Mouse (Mus musculus): ENCODE measurements at regions not wholly inside any gene's neighbourhood (a gene's known extent, or its start where the extent isn't known, plus 50 kb on each side); places are given as distances from the start of the nearest gene placed in this dataset.

DNA sequence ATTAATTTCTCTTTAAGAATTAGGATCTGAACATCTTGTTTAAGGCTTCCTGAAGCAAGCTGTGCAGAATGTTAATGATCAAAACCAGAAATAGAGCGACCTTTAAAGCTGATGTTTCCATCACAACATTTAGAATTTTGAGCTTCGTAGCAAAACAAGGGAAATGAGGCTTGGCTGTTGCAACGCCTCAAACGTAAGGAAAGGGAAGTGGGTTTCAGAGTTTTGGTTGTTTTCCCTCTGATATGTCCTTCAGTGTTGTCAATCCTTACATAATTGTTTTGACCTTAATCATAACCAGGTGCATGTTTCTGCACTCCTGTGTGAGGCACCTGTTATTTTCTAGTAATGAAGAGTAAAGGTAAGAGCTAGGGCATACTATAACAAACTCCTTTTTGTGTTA is 445.3 kb downstream of the Bckdhb start:
- ATAC-seq (ENCODE audit: low FRiP score): no peak
- no peak for DNase-seq (ENCODE audit: low spot score)
- H3K4me3 ChIP-seq (replicated peaks; ENCODE audit: low read length): no peak overlapping the region
- 74% methylated on average over 4 of the region's 4 CpGs for whole genome bisulfite sequencing
- no peak overlapping the region for H3K9ac ChIP-seq
- no peaks in the 10 kb centered on the region for H3K9me3 ChIP-seq (ENCODE audit: control insufficient read depth, low read length)
- no peak overlapping the region for H3K27ac ChIP-seq
- no peaks in the 10 kb centered on the region for H3K36me3 ChIP-seq (replicated peaks; ENCODE audit: control insufficient read depth, insufficient read depth)
- no peaks in the 10 kb centered on the region for H3K27me3 ChIP-seq (ENCODE audit: control insufficient read depth, insufficient read depth, low read length)
- no peaks in the 10 kb centered on the region for H3K4me1 ChIP-seq (replicated peaks; ENCODE audit: control insufficient read depth, insufficient read depth, low read length)
- H3K4me2 ChIP-seq (replicated peaks): no peak overlapping the region

DNA sequence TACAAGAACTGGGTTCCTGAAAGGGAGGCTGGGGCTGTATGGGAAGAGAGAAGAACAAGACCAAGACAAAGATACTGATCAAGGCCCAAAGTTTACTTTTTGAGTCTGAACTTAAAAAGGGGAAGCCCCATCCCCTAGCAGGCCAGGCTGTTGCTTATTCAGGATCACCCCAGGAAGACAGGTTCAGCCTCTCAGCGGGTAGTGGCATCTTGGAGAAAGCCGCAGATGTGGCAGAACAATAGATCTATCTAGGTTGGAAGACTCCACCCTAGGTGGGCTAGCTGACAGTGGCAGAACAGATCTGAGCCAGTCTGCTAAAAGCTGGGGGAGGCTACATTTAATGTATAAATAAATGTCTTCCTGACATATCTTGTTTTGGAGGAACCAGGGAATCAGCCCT is 450.8 kb downstream of the Bckdhb start:
- DNase-seq (ENCODE audit: low spot score) (no peak), ATAC-seq (ENCODE audit: low FRiP score) (no peak)
- Histone ChIP-seq H3K27me3 (ENCODE audit: control insufficient read depth, insufficient read depth, low read length) (no peaks in the 10 kb centered on the region), H3K4me3 (replicated peaks; ENCODE audit: low read length) (no peak overlapping the region), H3K4me2 (replicated peaks) (no peak overlapping the region), H3K9me3 (ENCODE audit: control insufficient read depth, low read length) (no peaks in the 10 kb centered on the region), H3K9ac (no peak overlapping the region), H3K4me1 (replicated peaks; ENCODE audit: control insufficient read depth, insufficient read depth, low read length) (no peaks in the 10 kb centered on the region), H3K36me3 (replicated peaks; ENCODE audit: control insufficient read depth, insufficient read depth) (no peaks in the 10 kb centered on the region), H3K27ac (no peak overlapping the region)
- 30% methylated on average over 2 of the region's 2 CpGs for WGBS

DNA sequence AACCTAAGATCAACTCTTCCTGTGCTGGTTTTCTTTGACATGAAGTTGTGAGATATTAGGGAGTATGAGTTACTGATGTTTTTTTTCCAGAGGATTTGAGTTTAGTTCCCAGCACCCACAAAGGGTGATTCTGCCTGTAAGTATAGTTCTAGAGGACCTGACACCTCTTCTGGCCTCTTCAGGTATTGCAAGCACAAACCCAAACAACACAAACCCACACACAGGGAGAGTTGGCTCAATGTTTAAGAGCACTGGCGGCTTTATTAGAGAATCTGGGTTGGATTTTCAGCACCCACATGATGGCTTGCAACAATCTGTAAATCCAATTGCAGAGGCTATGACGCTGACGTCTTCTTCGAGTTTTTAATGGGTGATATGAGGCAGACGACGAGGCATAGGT is 451.7 kb downstream of the Bckdhb start:
- Histone ChIP-seq H3K4me3 (replicated peaks; ENCODE audit: low read length) (no peak overlapping the region), H3K9ac (no peak overlapping the region), H3K27me3 (ENCODE audit: control insufficient read depth, insufficient read depth, low read length) (no peaks in the 10 kb centered on the region), H3K4me1 (replicated peaks; ENCODE audit: control insufficient read depth, insufficient read depth, low read length) (no peaks in the 10 kb centered on the region), H3K27ac (no peak overlapping the region), H3K36me3 (replicated peaks; ENCODE audit: control insufficient read depth, insufficient read depth) (no peaks in the 10 kb centered on the region), H3K4me2 (replicated peaks) (no peak overlapping the region), H3K9me3 (ENCODE audit: control insufficient read depth, low read length) (0 out of 2 replicates have a peak, but pooled peaks cover under 1% of the 10 kb centered on the region)
- whole genome bisulfite sequencing: 93% methylated on average over 6 of the region's 6 CpGs
- ATAC-seq (ENCODE audit: low FRiP score) (no peak), DNase-seq (ENCODE audit: low spot score) (no peak)

DNA sequence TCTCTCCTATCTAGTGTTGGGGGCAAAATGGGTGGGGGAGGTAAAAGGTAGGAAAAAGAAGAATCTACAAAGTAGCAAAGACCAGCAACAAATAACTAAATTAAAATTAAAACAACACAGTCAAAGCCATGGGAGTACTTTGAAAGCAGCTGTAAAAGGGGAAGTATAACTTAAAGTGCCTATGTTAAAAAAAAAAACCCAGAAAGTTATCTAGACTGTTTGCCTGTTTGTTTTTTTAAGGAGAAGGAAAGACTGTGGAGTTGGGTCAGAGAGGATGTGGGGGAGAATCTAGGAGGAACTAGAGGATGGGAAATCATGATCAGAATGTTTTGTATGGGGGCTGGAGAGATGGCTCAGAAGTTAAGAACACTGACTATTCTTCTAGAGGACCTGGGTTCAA is 457.0 kb downstream of the Bckdhb start:
- Histone ChIP-seq H3K4me3 (replicated peaks; ENCODE audit: low read length) (no peak overlapping the region), H3K9me3 (ENCODE audit: control insufficient read depth, low read length) (0 out of 2 replicates have a peak, but pooled peaks cover 4% of the 10 kb centered on the region), H3K27me3 (ENCODE audit: control insufficient read depth, insufficient read depth, low read length) (no peaks in the 10 kb centered on the region), H3K36me3 (replicated peaks; ENCODE audit: control insufficient read depth, insufficient read depth) (no peaks in the 10 kb centered on the region), H3K4me2 (replicated peaks) (no peak overlapping the region), H3K27ac (no peak overlapping the region), H3K9ac (no peak overlapping the region), H3K4me1 (replicated peaks; ENCODE audit: control insufficient read depth, insufficient read depth, low read length) (no peaks in the 10 kb centered on the region)
- no peak for ATAC-seq (ENCODE audit: low FRiP score)
- no peak for DNase-seq (ENCODE audit: low spot score)

DNA sequence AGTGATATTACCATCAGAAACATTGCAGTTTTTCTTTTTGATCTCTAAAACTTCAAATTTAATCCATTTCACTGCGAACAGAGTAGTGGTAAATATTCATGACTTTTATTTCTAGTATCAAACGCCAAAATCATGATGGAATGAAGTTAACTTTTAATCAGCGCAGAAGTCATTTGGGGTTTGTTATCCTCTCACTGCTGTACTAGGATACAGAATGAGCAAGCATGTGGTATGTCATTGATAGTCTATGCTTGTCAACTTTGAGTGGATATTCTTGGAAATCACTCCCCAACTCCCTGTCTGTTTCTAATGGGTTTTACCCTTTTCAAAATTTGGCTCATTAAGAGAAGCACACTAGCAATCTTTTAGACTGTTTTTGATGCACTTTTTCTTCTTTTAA is 464.9 kb downstream of the Bckdhb start:
- no peak overlapping the region for H3K27ac ChIP-seq
- H3K9me3 ChIP-seq (ENCODE audit: control insufficient read depth, low read length): no peaks in the 10 kb centered on the region
- no peaks in the 10 kb centered on the region for H3K4me1 ChIP-seq (replicated peaks; ENCODE audit: control insufficient read depth, insufficient read depth, low read length)
- ATAC-seq (ENCODE audit: low FRiP score) (no peak), DNase-seq (ENCODE audit: low spot score) (no peak)
- no peak overlapping the region for H3K9ac ChIP-seq
- no peak overlapping the region for H3K4me3 ChIP-seq (replicated peaks; ENCODE audit: low read length)
- no peak overlapping the region for H3K4me2 ChIP-seq (replicated peaks)
- no peaks in the 10 kb centered on the region for H3K27me3 ChIP-seq (ENCODE audit: control insufficient read depth, insufficient read depth, low read length)
- WGBS: 91% methylated on average over 3 of the region's 3 CpGs
- no peaks in the 10 kb centered on the region for H3K36me3 ChIP-seq (replicated peaks; ENCODE audit: control insufficient read depth, insufficient read depth)

DNA sequence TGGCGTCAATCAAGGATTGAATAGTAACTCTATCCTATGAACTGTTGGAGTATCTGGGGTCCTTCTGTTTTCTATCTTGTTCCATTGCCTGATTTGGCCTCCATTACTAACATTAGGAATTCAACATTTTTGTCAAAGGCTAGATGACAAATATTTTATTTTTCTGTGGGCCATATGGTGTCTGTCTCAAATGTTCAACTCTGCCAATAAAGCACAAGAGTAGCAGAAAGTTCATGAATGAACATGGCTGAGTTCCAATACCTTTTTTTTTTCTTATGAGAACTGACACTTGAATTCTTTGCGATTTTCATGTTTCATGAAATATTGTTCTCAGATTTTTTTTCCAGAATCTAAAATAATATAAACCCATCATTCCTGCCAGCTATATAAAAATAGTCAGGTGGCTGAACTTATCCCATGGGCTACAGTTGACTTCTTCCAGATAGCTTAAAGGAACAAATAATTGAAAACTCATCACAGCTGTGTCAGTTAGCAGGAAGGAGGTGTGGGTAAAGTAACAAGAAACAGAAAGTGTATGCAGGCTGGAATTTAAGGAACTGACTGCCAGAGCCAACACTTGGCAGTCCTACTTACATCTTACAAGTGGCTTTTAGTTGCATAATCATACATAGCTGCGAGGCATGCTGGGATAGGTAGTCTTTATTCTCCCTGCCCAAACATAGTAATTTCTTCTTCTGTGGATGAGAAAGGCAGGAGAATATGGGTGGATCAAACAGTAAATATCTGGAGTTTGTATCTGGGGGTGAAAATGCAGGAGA is 469.8 kb downstream of the Bckdhb start:
- Histone ChIP-seq H3K9me3 (ENCODE audit: control insufficient read depth, low read length) (no peaks in the 10 kb centered on the region), H3K27ac (no peak overlapping the region), H3K9ac (no peak overlapping the region), H3K36me3 (replicated peaks; ENCODE audit: control insufficient read depth, insufficient read depth) (no peaks in the 10 kb centered on the region), H3K4me1 (replicated peaks; ENCODE audit: control insufficient read depth, insufficient read depth, low read length) (no peaks in the 10 kb centered on the region), H3K27me3 (ENCODE audit: control insufficient read depth, insufficient read depth, low read length) (no peaks in the 10 kb centered on the region), H3K4me2 (replicated peaks) (no peak overlapping the region), H3K4me3 (replicated peaks; ENCODE audit: low read length) (no peak overlapping the region)
- no peak for ATAC-seq (ENCODE audit: low FRiP score)
- WGBS: 95% methylated on average over 3 of the region's 3 CpGs
- DNase-seq (ENCODE audit: low spot score): no peak

DNA sequence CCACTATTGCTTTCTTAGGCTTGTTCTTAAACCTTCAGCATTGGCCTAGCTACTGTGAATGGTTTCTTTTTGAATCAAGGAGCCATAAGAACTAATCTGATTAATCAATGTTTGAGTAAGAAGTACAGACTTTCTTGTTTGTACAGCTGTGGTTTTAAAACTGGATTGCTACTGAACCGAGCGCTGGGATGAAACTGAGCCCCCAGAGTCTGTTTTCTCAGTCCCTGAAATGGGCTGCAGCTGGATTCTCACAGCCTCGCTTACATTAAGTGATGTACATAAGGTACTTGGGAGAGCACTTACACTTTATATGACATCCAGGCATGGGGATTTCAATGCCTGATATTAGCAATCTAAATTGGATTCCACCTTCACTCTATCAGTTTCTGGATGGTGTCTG is 474.5 kb downstream of the Bckdhb start:
- no peak for DNase-seq (ENCODE audit: low spot score)
- Histone ChIP-seq H3K4me1 (replicated peaks; ENCODE audit: control insufficient read depth, insufficient read depth, low read length) (no peaks in the 10 kb centered on the region), H3K4me3 (replicated peaks; ENCODE audit: low read length) (no peak overlapping the region), H3K4me2 (replicated peaks) (no peak overlapping the region), H3K27ac (no peak overlapping the region), H3K9ac (no peak overlapping the region), H3K36me3 (replicated peaks; ENCODE audit: control insufficient read depth, insufficient read depth) (no peaks in the 10 kb centered on the region), H3K27me3 (ENCODE audit: control insufficient read depth, insufficient read depth, low read length) (no peaks in the 10 kb centered on the region), H3K9me3 (ENCODE audit: control insufficient read depth, low read length) (no peaks in the 10 kb centered on the region)
- WGBS: 85% methylated on average over 3 of the region's 3 CpGs
- ATAC-seq (ENCODE audit: low FRiP score): no peak

DNA sequence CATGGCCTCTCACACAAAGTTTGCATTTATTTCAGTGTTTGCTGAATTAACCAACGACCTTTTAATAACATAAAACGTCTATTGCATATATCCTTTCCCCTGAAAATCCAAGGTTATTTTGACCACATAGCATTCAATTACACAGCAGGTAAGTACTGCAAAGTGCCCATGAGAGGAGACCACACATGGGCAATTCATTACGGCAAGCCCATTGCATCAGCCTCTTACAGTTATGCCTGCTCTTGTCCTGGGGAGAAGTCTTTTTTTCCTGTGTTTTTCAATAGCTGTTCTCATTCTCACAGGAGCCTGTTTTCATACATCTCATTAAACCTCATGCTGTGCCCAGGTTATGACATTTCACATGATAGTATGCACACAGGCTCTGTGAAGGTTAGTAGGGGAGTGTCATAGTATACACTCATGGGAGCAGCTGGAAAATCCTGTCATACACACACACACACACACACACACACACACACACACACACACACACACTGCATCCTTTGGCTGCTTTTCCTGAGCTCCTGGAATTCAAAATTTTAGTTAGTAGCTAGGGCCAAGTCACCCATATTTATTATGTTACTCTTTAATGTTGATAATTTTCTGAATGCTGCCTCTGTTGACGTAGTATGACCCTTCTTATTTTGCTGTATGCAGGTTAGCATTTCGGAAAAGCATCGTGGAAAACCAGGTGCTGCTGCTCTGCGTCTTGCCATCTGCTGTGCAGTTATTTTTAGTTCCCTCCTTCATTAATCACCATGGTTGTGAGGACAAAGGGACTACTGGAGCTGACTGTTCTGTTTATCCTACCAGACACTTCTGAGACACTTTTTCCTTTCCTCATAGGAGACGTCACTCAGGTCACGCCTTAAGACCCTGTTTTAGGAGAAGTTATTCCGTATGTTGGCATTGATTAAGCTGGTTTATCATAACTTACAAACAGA is 483.6 kb downstream of the Bckdhb start:
- Histone ChIP-seq H3K4me3 (replicated peaks; ENCODE audit: low read length) (no peak overlapping the region), H3K4me2 (replicated peaks) (no peak overlapping the region), H3K4me1 (replicated peaks; ENCODE audit: control insufficient read depth, insufficient read depth, low read length) (0 out of 2 replicates have a peak, but pooled peaks cover 3% of the 10 kb centered on the region), H3K27ac (no peak overlapping the region), H3K9ac (no peak overlapping the region), H3K36me3 (replicated peaks; ENCODE audit: control insufficient read depth, insufficient read depth) (no peaks in the 10 kb centered on the region), H3K9me3 (ENCODE audit: control insufficient read depth, low read length) (no peaks in the 10 kb centered on the region), H3K27me3 (ENCODE audit: control insufficient read depth, insufficient read depth, low read length) (no peaks in the 10 kb centered on the region)
- DNase-seq (ENCODE audit: low spot score) (peak; percentile 47), ATAC-seq (ENCODE audit: low FRiP score) (peak; percentile 59; the same call in 1 of the 2 replicates)
- 50% methylated on average over 10 of the region's 10 CpGs for WGBS
